Mouse (Mus musculus) splenic B cell, adult 2 months (primary cell): ENCODE data around the gene Olfr1346.
"Not testable (repeated sequence)": the region's sequence is repeated elsewhere in the genome, so short reads cannot be mapped to it uniquely, and the experiment has no call there.

Source experiments
- DNase-seq: peaks from one replicate; pipeline ENCODE4 v3.0.0-alpha.2; 2011; ENCODE audit warnings: low read depth, low spot score
- H3K27me3 ChIP-seq: 2 replicates; pipeline ENCODE4 v1.6.1; 2012; ENCODE audit warnings: mild to moderate bottlenecking, low read length, moderate library complexity, mixed read lengths; ENCODE audit not compliant: control insufficient read depth, poor library complexity, insufficient read depth, severe bottlenecking
- H3K36me3 ChIP-seq: 2 replicates; pipeline ENCODE4 v1.6.1; 2012; ENCODE audit warnings: mild to moderate bottlenecking, low read length, moderate library complexity, mixed read lengths; ENCODE audit not compliant: control insufficient read depth, poor library complexity, insufficient read depth, severe bottlenecking

Gene Olfr1346

DNA sequence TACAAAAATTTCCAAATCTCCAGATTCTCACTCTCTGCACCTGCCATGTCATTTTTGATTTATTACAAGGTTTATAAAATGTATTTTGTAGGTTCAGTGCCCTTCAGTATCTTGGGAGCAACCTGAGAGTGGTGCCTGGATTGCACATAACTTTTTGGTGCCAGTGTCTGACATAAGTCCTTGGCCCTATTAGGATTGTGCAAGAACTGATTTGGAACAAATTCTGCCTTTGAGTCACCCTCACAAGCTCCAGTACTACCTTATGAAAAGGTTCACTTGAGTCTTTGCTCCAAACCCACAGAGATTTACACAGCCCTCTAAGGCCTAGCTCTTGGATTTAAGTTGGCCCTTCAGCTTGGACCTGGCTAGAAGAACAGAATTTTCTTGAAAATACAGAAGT, at the start of gene Olfr1346:
Olfr1346 (plus strand) TSS at position 151 of the 400 bp plus-strand sequence.
- DNase-seq: no peak
- no peaks in the 10 kb centered on the region for H3K27me3 ChIP-seq
- no peaks in the 10 kb centered on the region for H3K36me3 ChIP-seq

GRCm38 (mm10) chr7:6419894-6420293, 47.0 kb upstream of the Olfr1346 start:
- no peak for DNase-seq
- Histone ChIP-seq H3K27me3 (no peaks in the 10 kb centered on the region), H3K36me3 (no peaks in the 10 kb centered on the region)

- DNase-seq: peak; percentile 4
- Histone ChIP-seq H3K36me3 (no peaks in the 10 kb centered on the region), H3K27me3 (no peaks in the 10 kb centered on the region)
Measured at GRCm38 (mm10) chr7:6429381-6429780, 37.5 kb upstream of the Olfr1346 start.

DNA sequence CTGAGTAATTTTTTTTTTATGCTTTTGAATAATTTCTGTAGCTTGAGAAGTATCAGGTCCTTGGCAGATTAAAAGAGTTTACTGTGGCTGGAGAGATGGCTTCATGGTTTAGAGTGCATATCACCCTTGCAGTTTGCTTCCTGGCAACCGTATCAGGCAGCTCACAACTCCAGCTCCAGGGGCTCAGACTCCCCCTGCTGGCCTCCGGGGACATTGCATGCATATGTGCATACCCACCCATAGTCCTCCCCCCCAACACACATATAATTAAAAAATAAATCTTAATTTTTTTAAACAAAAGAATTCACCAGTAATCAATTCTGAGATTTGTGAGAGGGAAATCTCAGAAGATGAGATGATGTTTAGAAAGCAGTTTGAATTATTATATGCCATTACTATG, 36.6 kb upstream of the Olfr1346 start:
- no peaks in the 10 kb centered on the region for H3K36me3 ChIP-seq
- peak; percentile 66 for DNase-seq
- no peaks in the 10 kb centered on the region for H3K27me3 ChIP-seq

DNA sequence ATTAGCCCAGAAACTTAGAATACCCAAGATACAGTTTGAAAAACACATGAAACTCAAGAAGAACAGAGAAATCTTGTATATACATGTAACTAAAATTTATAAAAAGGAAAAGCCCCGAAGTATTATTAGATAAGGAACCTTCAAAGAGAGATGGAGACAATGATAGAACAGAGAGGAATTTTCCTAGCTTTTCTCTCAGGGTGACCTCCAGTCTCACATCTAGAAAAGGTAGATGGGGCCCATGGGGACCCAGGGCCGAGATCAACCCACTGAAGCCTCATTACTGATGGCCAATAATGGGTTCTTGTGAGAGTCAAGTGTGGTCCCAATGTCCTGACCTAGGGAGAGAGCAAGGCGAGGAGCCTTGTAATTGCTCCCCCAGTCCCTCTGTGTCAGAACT, 28.5 kb upstream of the Olfr1346 start, which contains the start of gene Olfr1344:
Olfr1344 (plus strand) TSS at position 301 of the 400 bp plus-strand sequence.
- DNase-seq: no peak
- Histone ChIP-seq H3K36me3 (no peaks in the 10 kb centered on the region), H3K27me3 (no peaks in the 10 kb centered on the region)

GRCm38 (mm10) chr7:6441173-6441572, 25.7 kb upstream of the Olfr1346 start:
- DNase-seq: no peak

DNA sequence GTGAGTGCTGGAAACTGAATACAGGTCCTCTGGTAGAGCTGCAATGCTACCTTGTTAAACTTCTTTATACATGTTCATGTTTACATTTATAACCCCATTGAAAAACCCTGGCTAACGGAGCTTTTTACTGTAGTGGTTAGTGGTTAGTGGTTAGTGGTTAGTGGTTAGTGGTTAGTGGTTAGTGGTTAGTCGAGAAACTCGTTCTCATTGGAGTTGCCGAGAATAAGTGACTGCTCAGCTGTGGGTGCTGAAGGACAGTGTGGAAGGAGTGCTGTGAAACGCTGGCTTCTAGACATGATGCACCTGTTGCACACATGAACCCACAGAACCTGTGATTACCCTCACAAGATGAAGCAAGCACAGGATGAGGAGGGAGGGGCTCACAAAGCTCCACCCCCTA, 19.1 kb upstream of the Olfr1346 start:
- DNase-seq: no peak
- Histone ChIP-seq H3K27me3 (no peaks in the 10 kb centered on the region), H3K36me3 (no peaks in the 10 kb centered on the region)

More at GRCm38 (mm10) chr7:6441173-6441572, 25.7 kb upstream of the Olfr1346 start:
- Histone ChIP-seq H3K36me3 (no peaks in the 10 kb centered on the region), H3K27me3 (no peaks in the 10 kb centered on the region)

DNA sequence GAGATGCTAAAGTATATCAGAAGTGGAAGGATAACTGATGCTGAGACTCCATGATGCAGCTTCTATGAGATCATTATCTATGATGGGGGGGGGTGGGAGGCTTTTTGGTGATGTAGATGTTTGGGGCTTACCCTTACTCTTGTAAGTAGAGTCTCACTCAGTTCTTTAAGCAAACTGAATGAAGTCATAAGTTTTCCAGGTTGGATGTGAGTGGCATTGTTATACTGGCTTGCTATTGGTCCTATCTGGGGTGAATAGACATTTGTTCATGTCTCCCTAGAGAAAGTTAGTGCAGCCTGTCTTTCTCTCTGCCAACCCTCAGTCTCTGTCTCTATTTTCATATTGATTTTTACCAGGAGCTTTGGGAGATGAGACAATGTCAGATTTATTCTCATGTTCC, 11.0 kb upstream of the Olfr1346 start, which contains the start of gene Olfr1336:
Olfr1336 (plus strand) TSS at position 301 of the 400 bp plus-strand sequence.
- Histone ChIP-seq H3K36me3 (no peaks in the 10 kb centered on the region), H3K27me3 (no peaks in the 10 kb centered on the region; the same call in 1 of the 2 replicates)
- no peak for DNase-seq

DNA sequence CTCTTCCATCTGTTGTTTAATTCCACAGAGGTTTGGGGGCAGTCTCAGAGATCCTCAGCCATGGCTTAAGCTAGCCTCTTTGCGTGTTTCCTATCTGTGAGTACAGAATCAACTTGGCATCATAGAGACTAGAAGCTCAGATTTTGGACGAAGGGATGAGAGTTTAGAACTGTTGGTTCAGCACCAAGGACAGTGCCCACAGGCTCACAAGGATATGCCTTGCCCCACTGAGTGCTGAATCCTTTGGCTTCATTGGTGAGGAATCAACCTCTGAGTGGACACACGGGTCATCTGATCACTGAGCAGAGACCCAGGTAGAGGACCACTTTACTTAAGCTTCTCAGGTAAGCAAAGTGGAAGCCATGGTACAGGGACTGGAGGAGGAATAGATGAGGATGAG, 10.5 kb upstream of the Olfr1346 start:
- no peaks in the 10 kb centered on the region for H3K36me3 ChIP-seq
- no peak for DNase-seq
- no peaks in the 10 kb centered on the region; the same call in 1 of the 2 replicates for H3K27me3 ChIP-seq

GRCm38 (mm10) chr7:6477633-6478032, 10.7 kb downstream of the Olfr1346 start:
- DNase-seq, H3K27me3 ChIP-seq, H3K36me3 ChIP-seq: not testable (repeated sequence)

DNA sequence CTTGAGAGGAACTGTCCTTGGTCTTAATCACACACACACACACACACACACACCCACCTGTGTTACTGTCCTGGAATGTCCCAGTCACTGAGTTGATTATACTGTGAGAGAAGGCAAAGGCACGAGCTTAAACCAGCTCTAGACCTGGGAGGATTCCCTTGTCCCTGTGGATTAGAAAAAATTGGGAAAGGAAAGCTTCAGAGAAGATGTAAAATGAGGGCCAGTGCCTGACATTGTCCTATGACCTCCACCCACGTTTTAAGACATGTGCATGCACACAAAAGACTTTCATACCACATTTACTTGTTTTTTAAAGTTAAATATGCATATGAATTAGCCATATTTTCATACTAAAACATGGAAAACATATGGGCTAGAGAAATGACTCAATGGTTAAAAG, 19.9 kb downstream of the Olfr1346 start, which contains the start of gene Olfr5:
Olfr5 (minus strand) TSS at position 101 of the 400 bp plus-strand sequence.
- no peak for DNase-seq

GRCm38 (mm10) chr7:6499655-6500054, 32.8 kb downstream of the Olfr1346 start, which contains the start of gene Olfr1347:
Olfr1347 (minus strand) TSS chr7:6499755.
- DNase-seq: no peak
- no peaks in the 10 kb centered on the region for H3K27me3 ChIP-seq
- no peaks in the 10 kb centered on the region for H3K36me3 ChIP-seq

More for the DNA sequence above, 19.9 kb downstream of the Olfr1346 start, which contains the start of gene Olfr5:
- Histone ChIP-seq H3K27me3 (no peaks in the 10 kb centered on the region), H3K36me3 (no peaks in the 10 kb centered on the region)

DNA sequence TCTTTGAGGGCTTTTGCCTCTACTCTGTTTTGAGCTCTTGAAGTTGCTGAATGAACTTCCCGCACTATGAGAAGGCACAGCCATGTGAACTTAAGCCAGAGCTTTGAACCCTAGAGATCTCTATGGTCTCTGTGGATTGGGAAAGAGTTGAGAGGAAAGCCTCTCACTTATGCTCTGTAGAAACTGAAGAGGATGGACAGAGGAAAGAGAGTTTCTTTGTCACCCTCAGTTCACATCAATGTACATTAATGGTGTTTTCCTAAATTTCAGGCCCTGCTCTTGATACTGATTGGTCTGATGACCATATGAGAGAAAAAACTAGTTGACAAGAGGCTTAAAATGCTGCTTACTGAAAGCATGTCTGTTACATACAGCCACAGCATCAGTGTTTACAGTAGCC, 41.7 kb downstream of the Olfr1346 start, which contains the start of gene Olfr1348:
Olfr1348 (minus strand) TSS at position 101 of the 400 bp plus-strand sequence.
- Histone ChIP-seq H3K36me3 (no peaks in the 10 kb centered on the region), H3K27me3 (no peaks in the 10 kb centered on the region)
- DNase-seq: no peak

DNA sequence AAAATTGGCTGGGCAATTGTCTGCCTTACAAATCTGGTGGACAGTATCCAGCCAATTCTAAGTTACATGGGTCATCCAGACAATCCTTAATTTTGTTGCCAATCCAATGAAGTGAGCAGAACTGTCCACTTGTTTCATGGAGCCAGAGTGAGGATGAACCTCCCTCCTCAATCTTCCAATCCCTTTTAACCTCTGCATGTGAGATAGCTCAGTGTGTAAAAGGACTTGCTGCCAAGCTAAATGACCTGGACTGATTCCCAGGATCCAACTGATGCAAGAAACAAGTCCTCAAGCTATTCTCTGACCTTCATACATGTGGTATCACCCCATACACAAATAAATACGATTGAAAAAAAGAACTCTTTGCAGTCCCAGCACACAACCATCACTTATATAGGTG, 54.8 kb downstream of the Olfr1346 start:
- DNase-seq: no peak
- Histone ChIP-seq H3K36me3 (no peaks in the 10 kb centered on the region), H3K27me3 (no peaks in the 10 kb centered on the region)

GRCm38 (mm10) chr7:6522850-6523249, 55.9 kb downstream of the Olfr1346 start, which contains the start of gene Olfr1349:
Olfr1349 (minus strand) TSS chr7:6522950.
- H3K27me3 ChIP-seq: no peaks in the 10 kb centered on the region
- DNase-seq: no peak
- H3K36me3 ChIP-seq: no peaks in the 10 kb centered on the region

DNA sequence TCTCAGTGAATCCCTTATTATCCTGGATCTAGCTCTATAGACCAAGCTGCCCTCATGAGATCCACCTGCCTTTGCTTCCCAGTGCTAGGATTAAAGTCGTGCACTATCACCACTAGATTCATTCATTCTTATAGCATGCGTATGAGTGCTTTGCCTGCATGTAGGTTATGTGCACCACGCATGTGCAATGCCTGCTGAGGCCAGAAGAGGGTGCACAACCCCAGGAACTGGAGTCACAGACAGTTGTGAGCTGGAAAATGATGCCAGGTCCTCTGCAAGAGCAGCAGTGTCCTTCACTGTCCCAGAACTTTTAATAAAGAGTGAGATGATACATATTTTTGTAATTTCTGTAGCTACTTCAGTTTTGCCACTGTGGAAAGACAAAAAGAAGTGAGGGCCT, 58.1 kb downstream of the Olfr1346 start:
- no peaks in the 10 kb centered on the region for H3K36me3 ChIP-seq
- DNase-seq: no peak
- no peaks in the 10 kb centered on the region for H3K27me3 ChIP-seq
